Mouse (Mus musculus) olfactory bulb, adult 2 months (tissue): ENCODE measurements around the gene Cracr2b. TPM values are rescaled to one million over a fixed set of nuclear protein-coding genes. Genes with fewer than 3 reads are reported as not detected.

ENCODE experiments used
- H3K27ac ChIP-seq: fragments of 200-500 bp; 2 replicates; pipeline ENCODE4 v1.5.1; 2012; ENCODE audit warnings: low read depth, low read length; ENCODE audit not compliant: insufficient read depth
- H3K4me1 ChIP-seq: fragments of 200-500 bp; 2 replicates; pipeline ENCODE4 v1.6.1; 2012; ENCODE audit warnings: low read length; ENCODE audit not compliant: control insufficient read depth, insufficient read depth
- H3K4me3 ChIP-seq: fragments of 200-500 bp; 2 replicates; pipeline ENCODE4 v1.5.1; 2012; ENCODE audit warnings: mild to moderate bottlenecking, low read depth, low read length, moderate library complexity; ENCODE audit not compliant: insufficient read depth
- CTCF ChIP-seq: fragments of 200-500 bp; IDR thresholded peaks from 2 replicates; pipeline ENCODE4 v1.5.1; 2012; ENCODE audit warnings: low read depth, mild to moderate bottlenecking, low read length, moderate library complexity; ENCODE audit not compliant: insufficient read depth
- POLR2A ChIP-seq: fragments of 200-500 bp; IDR thresholded peaks from 2 replicates; pipeline ENCODE4 v1.6.1; 2012; ENCODE audit warnings: mild to moderate bottlenecking, low read depth, low read length, moderate library complexity; ENCODE audit not compliant: insufficient read depth
- WGBS: fragments of 180-500 bp; shearing (Covaris S2); methylation state at CpG from one replicate; pipeline ENCODE4 v1.1.7; 2018; 5-methylcytosine and 5-hydroxymethylcytosine counted together
- polyA plus RNA-seq: library from polyadenylated mRNA; stranded (reverse); fragments of >200 nt; gene quantifications from 2 replicates; pipeline ENCODE4 v1.2.4, GENCODE M21; 2012; ENCODE audit warnings: low replicate concordance; ENCODE audit not compliant: missing spikeins, insufficient read depth, insufficient read length

Gene Cracr2b
- not detected in 2 replicates for polyA plus RNA-seq

GRCm38 (mm10) chr7:141460391-141461113 is at the start of gene Cracr2b:
Gene Cracr2b, plus strand, starts transcription at chr7:141461094.
- H3K4me3 ChIP-seq: peak within 1 kb of the TSS; percentile 33
- peaks cover 17% of the 10 kb centered on the region for H3K4me1 ChIP-seq
- 78% methylated on average over 15 of the region's 15 CpGs for WGBS
- no peak within 1 kb of the TSS for H3K27ac ChIP-seq
- TF ChIP-seq POLR2A (no peak), CTCF (no peak)

DNA sequence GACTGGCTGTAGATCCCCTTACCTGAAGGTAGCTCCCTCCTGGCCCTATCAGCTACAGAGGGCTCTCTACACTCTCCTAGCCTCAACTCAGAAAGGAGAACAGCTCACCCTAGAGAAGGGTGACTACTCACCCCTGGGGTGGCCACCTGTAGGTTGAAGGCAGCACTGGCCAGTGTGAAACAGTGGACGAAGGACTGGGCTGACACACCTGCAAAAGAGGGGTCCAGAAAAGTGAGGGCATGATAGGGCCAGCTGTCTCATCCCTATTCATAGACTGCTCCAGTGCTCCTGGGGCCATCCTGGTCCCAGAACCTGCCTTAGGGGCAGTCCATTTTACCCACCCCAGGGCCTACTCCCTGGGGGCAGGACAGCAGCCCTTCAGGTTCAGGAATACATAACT is 49.2 kb upstream of the Cracr2b start:
- H3K4me1 ChIP-seq: peaks cover 21% of the 10 kb centered on the region
- TF ChIP-seq CTCF (no peak), POLR2A (no peak)
- H3K27ac ChIP-seq: no peak overlapping the region
- WGBS: 88% methylated on average over 1 of the region's 1 CpGs
- no peak overlapping the region for H3K4me3 ChIP-seq

DNA sequence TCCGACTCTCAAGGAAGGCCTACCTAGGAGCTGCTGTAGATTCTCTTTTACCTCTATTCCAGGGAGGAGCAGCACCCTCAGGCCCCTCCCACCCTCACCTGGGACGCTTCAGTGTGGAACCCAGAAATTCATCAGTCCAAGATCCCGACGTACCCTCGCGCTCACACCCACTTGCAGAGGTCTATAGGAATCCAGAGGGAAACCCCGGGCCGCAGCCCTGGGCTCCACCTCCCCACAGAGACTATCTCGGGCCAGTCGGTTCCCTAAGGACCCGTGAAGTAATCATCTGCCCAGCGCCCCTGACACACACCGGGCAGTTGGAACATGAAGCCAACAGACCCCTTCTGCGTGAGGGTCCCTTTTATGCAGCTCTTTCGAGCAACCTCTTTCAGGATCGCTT is 47.6 kb upstream of the Cracr2b start:
- no peak for TF ChIP-seq POLR2A
- no peak for TF ChIP-seq CTCF
- WGBS: 2% methylated on average over 16 of the region's 16 CpGs
- Histone ChIP-seq H3K4me3 (peak overlapping the region; percentile 94), H3K27ac (peak overlapping the region; percentile 68), H3K4me1 (peaks cover 21% of the 10 kb centered on the region)

- Histone ChIP-seq H3K4me1 (peaks cover 20% of the 10 kb centered on the region), H3K4me3 (peak within 1 kb of the TSS; percentile 94), H3K27ac (peak within 1 kb of the TSS; percentile 74)
- peak; percentile 85 for TF ChIP-seq POLR2A
- TF ChIP-seq CTCF: no peak; the same call in 1 of the 2 replicates
- WGBS: under 1% methylated on average over 52 of the region's 56 CpGs
Observed at GRCm38 (mm10) chr7:141413809-141414584, 46.9 kb upstream of the Cracr2b start, which contains the start of gene Gatd1. Gene Gatd1, minus strand, starts transcription at chr7:141414136.

- 87% methylated on average over 6 of the region's 6 CpGs for WGBS
- H3K4me1 ChIP-seq: peaks cover 10% of the 10 kb centered on the region
- TF ChIP-seq CTCF: no peak
- no peak for TF ChIP-seq POLR2A
- H3K4me3 ChIP-seq: no peak overlapping the region
- no peak overlapping the region for H3K27ac ChIP-seq
Observed at GRCm38 (mm10) chr7:141416144-141416841, 44.6 kb upstream of the Cracr2b start.

DNA sequence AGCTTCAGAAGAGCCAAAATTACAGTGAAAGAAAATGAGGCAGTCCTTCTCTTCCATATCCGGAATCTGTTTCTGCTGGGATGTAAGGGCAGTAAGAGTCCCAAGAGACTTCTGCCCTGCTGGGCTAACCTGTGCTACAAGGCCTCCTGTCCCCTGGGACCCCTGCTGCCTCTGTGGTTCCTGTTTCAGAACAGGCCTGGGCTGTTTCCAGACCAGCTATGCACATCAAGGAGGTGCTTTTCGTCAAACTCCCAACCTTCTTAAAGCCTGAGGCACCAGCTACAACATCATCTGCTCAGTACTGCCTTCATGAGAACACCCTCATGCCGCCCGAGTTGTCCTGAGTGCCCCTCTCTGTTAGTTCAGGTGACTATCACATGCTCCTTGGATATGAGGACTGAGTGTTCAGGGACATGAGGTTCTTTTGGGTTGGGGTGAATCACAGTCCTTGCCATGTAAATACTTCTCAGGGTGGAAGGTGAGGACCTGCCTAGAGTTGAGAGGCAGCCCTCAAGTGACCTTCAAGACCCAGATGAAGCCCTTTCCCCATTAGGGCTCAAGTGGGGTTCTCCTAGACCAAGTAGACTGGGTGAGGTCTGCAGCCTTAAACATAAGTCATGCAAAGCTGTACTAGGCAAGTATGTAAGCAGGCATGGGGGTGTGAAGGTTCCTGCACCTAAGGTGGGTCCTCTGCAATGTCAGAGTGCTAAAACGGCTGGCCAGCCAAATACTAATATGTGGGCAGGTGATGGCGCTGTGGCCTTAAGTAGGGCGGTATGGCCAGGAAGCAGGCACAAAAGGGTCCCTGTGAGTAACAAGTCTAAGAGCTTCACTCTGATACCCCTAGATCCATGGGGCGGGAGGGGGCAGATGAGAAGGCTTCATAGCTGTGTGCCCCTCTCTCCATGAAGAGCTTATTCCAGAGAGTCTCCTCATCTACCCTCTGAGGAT is 42.9 kb upstream of the Cracr2b start:
- 77% methylated on average over 8 of the region's 8 CpGs for WGBS

DNA sequence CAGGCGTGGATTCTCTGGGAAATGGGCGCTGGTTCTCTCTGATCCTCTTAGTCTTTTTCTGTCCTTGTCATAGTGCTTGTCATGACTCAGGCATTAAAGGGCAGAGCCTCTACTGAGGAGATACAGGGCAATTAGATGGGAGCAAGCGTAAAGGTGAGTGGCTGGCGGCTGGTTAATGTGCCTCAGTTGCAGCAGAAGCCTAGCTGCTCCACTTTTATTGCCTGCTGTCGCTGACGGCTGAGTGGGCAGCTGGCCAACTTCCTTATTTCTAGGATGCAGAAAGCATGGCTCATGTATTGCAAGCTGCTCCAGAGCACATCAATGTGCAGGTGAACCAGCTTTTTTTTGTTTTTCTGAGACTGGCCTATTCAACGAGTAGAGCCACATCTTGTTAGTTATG is 41.9 kb upstream of the Cracr2b start:
- Histone ChIP-seq H3K27ac (no peak overlapping the region), H3K4me3 (no peak overlapping the region), H3K4me1 (peaks cover 3% of the 10 kb centered on the region; the same call in 1 of the 2 replicates)
- 60% methylated on average over 7 of the region's 7 CpGs for WGBS
- TF ChIP-seq POLR2A: no peak
- TF ChIP-seq CTCF: no peak

More for the DNA sequence above, 42.9 kb upstream of the Cracr2b start:
- Histone ChIP-seq H3K4me3 (no peak overlapping the region), H3K4me1 (peaks cover 6% of the 10 kb centered on the region; the same call in 1 of the 2 replicates), H3K27ac (no peak overlapping the region)
- TF ChIP-seq CTCF: no peak
- TF ChIP-seq POLR2A: no peak
